ENCODE assay signal across 15 mouse cellular contexts in genomic region chr10:44400119-44400518, GRCm38 (mm10).
"Had no signal": no experiment of that assay in that cellular context is flagged by ENCODE, and none has a peak within 500 bp of the region (broad histone marks: within the 10 kb centered on the region; RNA-seq: fewer than 3 reads in every experiment).

No protein-coding gene starts in this region.

- H3K9me3 ChIP-seq: kidney, embryonic 15.5 days; limb, embryonic 15.5 days; liver, embryonic 12.5 days; midbrain, embryonic 10.5 days; neural tube, embryonic 13.5 days; stomach, embryonic 15.5 days had no signal

- H3K36me3 ChIP-seq: kidney, embryonic 15.5 days; limb, embryonic 15.5 days; liver, embryonic 12.5 days; midbrain, embryonic 10.5 days; neural tube, embryonic 13.5 days; stomach, embryonic 15.5 days had no signal

- H3K4me1 ChIP-seq: kidney, embryonic 15.5 days; liver, embryonic 12.5 days; midbrain, embryonic 10.5 days; neural tube, embryonic 13.5 days; stomach, embryonic 15.5 days had no signal

- H3K4me3 ChIP-seq: kidney, embryonic 15.5 days; limb, embryonic 15.5 days; liver, embryonic 12.5 days; midbrain, embryonic 10.5 days; neural tube, embryonic 13.5 days; stomach, embryonic 15.5 days had no signal

- ATAC-seq: liver, embryonic 12.5 days had no signal

- H3K27me3 ChIP-seq: limb, embryonic 15.5 days; stomach, embryonic 15.5 days had no signal

- DNase-seq: kidney, postnatal 14 days; lung, embryonic 14.5 days; lung, postnatal 10 days; midbrain, embryonic 14.5 days; retina, postnatal 1 day; right cerebral cortex, postnatal 4 days; thymus, adult 2 months; thymus, postnatal 25 days had no signal

- H3K9ac ChIP-seq: kidney, embryonic 15.5 days; limb, embryonic 15.5 days; liver, embryonic 12.5 days; lung, embryonic 14.5 days; neural tube, embryonic 13.5 days; stomach, embryonic 15.5 days had no signal

- H3K27ac ChIP-seq: kidney, embryonic 15.5 days; limb, embryonic 15.5 days; liver, embryonic 12.5 days; macrophage; midbrain, embryonic 10.5 days; neural tube, embryonic 13.5 days; stomach, embryonic 15.5 days had no signal

- H3K4me2 ChIP-seq: kidney, embryonic 15.5 days; limb, embryonic 15.5 days; liver, embryonic 12.5 days; lung, embryonic 14.5 days; neural tube, embryonic 13.5 days; stomach, embryonic 15.5 days had no signal
